ENCODE assay signal across 11 mouse cellular contexts in the genomic region with DNA sequence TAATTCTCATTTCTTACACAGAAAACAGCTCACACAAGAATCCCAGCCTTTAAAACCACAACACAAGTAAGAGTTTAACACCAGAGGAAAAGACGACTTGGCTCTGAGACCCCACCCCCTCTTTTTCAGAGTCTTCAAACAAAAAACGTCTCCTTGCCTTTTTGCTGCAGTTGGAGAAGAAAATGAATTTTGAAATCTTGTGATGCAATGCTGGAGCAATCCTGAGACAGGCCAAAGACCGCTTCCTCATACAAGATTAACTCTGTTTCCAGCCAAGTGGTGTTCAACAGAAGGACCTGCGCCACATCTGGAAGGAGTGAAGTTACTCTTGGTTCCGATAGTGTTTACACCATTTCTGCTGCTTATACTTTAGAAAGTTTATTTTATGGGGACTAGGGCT.
A peak's percentile ranks its signal among the peaks of the same experiment; 100 is the strongest.
DNase-seq lines count a peak whose midpoint lies in the region.
"Had no signal": no experiment of that assay in that cellular context is flagged by ENCODE, and none has a peak within 500 bp of the region (broad histone marks: within the 10 kb centered on the region; RNA-seq: fewer than 3 reads in every experiment).

No protein-coding gene starts in this region.

- DNase-seq in heart, adult 11 months, result peak; percentile 93
- no peak for DNase-seq in heart, postnatal 14 days
- DNase-seq in urinary bladder, postnatal 14 days (ENCODE audit: low spot score), result peak; percentile 4
- no peak for DNase-seq in urinary bladder, postnatal 25 days (ENCODE audit: low spot score)
- DNase-seq in lung, postnatal 36 days, result peak; percentile 27
- no peak for DNase-seq in spleen, postnatal 4 days (ENCODE audit: low spot score in 2 of 2)
- DNase-seq in adrenal gland, postnatal 36 days, result no peak
- DNase-seq in urinary bladder, adult 18-20 months (ENCODE audit: low spot score in 2 of 2), result no peak
- DNase-seq: cerebellum, postnatal 36 days; forebrain, postnatal 0 days; kidney, postnatal 36 days had no signal

- intact Hi-C loops in heart, postnatal 14 days (cut with DNase I), result loop anchor here (10.0 kb wide), 1 partner anchor 111 kb away; no protein-coding TSS in a partner anchor

Comparison
In these comparisons a context has a peak if more than half of its experiments do, and no peak if none do; other contexts are left out.
1. DNase-seq: peak in heart, adult 11 months (single experiment), urinary bladder, postnatal 14 days (single experiment) and lung, postnatal 36 days (single experiment); none in heart, postnatal 14 days (0 of 2), urinary bladder, postnatal 25 days (single experiment), spleen, postnatal 4 days (0 of 2), adrenal gland, postnatal 36 days (0 of 2) and urinary bladder, adult 18-20 months (0 of 2).